Mouse (Mus musculus) natural killer cell, adult 2 months (primary cell): ENCODE measurements at regions not wholly inside any gene's neighbourhood (a gene's known extent, or its start where the extent isn't known, plus 50 kb on each side); places are given as distances from the start of the nearest gene placed in this dataset.
"Not testable (repeated sequence)": the region's sequence is repeated elsewhere in the genome, so short reads cannot be mapped to it uniquely, and the experiment has no call there.

Experiments
- DNase-seq, 2 experiments: peaks; one replicate each; pipeline ENCODE4 v3.0.0; 2022; ENCODE audit warnings: low spot score in 2 of 2

- no peak for DNase-seq
These were observed 288.6 kb upstream of the Arglu1 start for GRCm38 (mm10) chr8:8978969-8979368.

- DNase-seq = no peak
These were observed 283.4 kb upstream of the Arglu1 start for GRCm38 (mm10) chr8:8973769-8974168.

- no peak for DNase-seq
These were observed 283.0 kb upstream of the Arglu1 start for GRCm38 (mm10) chr8:8973334-8973733.

- DNase-seq = no peak
These were observed 280.5 kb upstream of the Arglu1 start for GRCm38 (mm10) chr8:8970776-8971175.

- no peak for DNase-seq
These were observed 280.0 kb upstream of the Arglu1 start for GRCm38 (mm10) chr8:8970346-8970745.

- no peak for DNase-seq
These were observed 279.0 kb upstream of the Arglu1 start for GRCm38 (mm10) chr8:8969112-8969950.

GRCm38 (mm10) chr8:8966658-8967048, 276.3 kb upstream of the Arglu1 start:
- no peak for DNase-seq

- no peak for DNase-seq
These were observed 275.8 kb upstream of the Arglu1 start for GRCm38 (mm10) chr8:8965983-8966657.

GRCm38 (mm10) chr8:8960221-8960620, 269.9 kb upstream of the Arglu1 start:
- DNase-seq = no peak

- no peak for DNase-seq
These were observed 269.4 kb upstream of the Arglu1 start for GRCm38 (mm10) chr8:8959787-8960093.

GRCm38 (mm10) chr8:8959021-8959786, 268.9 kb upstream of the Arglu1 start:
- DNase-seq = no peak

- DNase-seq = not testable (repeated sequence)
These were observed 267.8 kb upstream of the Arglu1 start for GRCm38 (mm10) chr8:8958140-8958539.

GRCm38 (mm10) chr8:8952212-8952611, 261.9 kb upstream of the Arglu1 start:
- DNase-seq = no peak

- no peak for DNase-seq
These were observed 260.9 kb upstream of the Arglu1 start for GRCm38 (mm10) chr8:8951186-8951585.

- DNase-seq = no peak
These were observed 257.3 kb upstream of the Arglu1 start for GRCm38 (mm10) chr8:8947516-8948161.

GRCm38 (mm10) chr8:8942991-8943390, 252.7 kb upstream of the Arglu1 start:
- DNase-seq = no peak

GRCm38 (mm10) chr8:8940899-8941298, 250.6 kb upstream of the Arglu1 start:
- DNase-seq = no peak

GRCm38 (mm10) chr8:8938536-8938935, 248.2 kb upstream of the Arglu1 start:
- DNase-seq = no peak

GRCm38 (mm10) chr8:8932466-8932865, 242.1 kb upstream of the Arglu1 start:
- DNase-seq = no peak

GRCm38 (mm10) chr8:8931746-8932145, 241.4 kb upstream of the Arglu1 start:
- no peak for DNase-seq

- DNase-seq = no peak
These were observed 237.9 kb upstream of the Arglu1 start for GRCm38 (mm10) chr8:8928074-8928862.
